Mouse (Mus musculus) induced T-regulatory cell, adult 2 months (primary cell): ENCODE data around the gene Psmb7.

ENCODE experiments used
- DNase-seq: peaks from one replicate; pipeline ENCODE4 v3.0.0-alpha.2; 2012; ENCODE audit warnings: low read depth

Gene Psmb7

GRCm38 (mm10) chr2:38544341-38544740 lies 99.5 kb downstream of the Psmb7 start:
- DNase-seq: no peak

- DNase-seq: no peak
Measured at GRCm38 (mm10) chr2:38543158-38543557, 100.7 kb downstream of the Psmb7 start.

- no peak for DNase-seq
Measured at GRCm38 (mm10) chr2:38542366-38542765, 101.5 kb downstream of the Psmb7 start.

- no peak for DNase-seq
Measured at GRCm38 (mm10) chr2:38541570-38541969, 102.3 kb downstream of the Psmb7 start.

- no peak for DNase-seq
Measured at GRCm38 (mm10) chr2:38541101-38541500, 102.8 kb downstream of the Psmb7 start.

GRCm38 (mm10) chr2:38540666-38541065 lies 103.2 kb downstream of the Psmb7 start:
- DNase-seq: no peak

- DNase-seq: no peak
Measured at GRCm38 (mm10) chr2:38539677-38540076, 104.2 kb downstream of the Psmb7 start.
